Mouse (Mus musculus): ENCODE measurements around the gene Olfr988. TPM values are rescaled to one million over a fixed set of nuclear protein-coding genes. Genes with fewer than 3 reads are reported as not detected.

Gene Olfr988
- not detected for total RNA-seq (2023)

DNA sequence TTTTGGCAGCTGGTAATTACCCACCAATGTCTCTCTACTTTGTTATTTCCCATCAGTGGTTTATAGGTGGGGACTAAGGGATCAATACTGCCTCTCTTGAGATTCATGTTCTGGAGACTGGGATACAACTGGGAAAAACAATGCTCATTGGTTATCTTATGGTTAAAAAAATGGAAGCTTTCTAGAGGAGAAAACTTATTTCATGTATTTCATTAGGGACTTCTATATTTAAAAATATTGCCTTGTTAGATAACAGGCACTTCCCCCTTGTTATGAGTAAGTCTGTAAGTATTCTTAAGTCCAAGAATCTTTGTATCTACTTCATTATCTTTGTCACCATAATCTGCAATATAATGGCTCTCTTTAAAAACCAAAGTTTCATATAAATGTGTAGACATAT is at the start of gene Olfr988:
TSS of gene Olfr988 (minus strand) at position 101 of the 400 bp plus-strand sequence.

DNA sequence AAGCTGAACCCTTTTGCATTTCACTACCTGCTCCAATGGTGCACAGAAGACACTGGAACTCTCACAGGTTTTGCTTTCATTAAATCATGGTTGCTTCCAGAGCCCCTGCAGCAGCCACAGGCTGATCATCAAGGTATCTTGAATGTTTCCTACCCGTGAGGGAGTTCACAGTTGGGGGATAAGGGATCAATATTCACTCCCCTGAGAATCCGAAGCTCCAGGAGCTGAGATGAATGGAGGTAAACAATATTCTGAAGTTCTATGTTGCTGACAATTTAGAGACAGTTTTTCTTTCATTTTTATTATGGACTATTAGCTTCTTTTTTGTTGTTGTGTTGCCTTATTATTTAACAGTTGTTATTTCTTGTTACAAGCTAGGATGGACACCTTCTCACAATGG is 46.3 kb upstream of the Olfr988 start, which contains the start of gene Olfr992:
TSS of gene Olfr992 (minus strand) at position 101 of the 400 bp plus-strand sequence.

DNA sequence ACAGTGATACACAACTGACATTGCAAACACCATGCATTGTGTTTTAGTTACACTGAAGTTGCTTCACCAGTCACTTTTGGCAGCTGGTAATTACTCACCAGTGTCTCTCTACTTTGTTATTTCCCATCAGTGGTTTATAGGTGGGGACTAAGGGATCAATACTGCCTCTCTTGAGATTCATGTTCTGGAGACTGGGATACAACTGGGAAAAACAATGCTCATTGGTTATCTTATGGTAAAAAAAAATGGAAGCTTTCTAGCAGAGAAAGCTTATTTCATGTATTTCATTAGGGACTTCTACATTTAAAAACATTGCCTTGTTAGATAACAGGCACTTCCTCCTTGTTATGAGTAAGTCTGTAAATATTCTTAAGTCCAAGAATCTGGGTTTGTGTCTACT is 23.8 kb downstream of the Olfr988 start, which contains the start of gene Olfr987:
TSS of gene Olfr987 (minus strand) at position 101 of the 400 bp plus-strand sequence.

Other genes starting within 250 kb of the Olfr988 start
- 1 to 10 TPM; 5.0 to 5.9 TPM for gene Aplnr, start 227.0 kb downstream of the Olfr988 start, total RNA-seq (2023)
- not detected for gene Lrrc55, start 166.0 kb downstream of the Olfr988 start, total RNA-seq (2023)
- not detected for gene Olfr987, start 23.9 kb downstream of the Olfr988 start, total RNA-seq (2023)
- not detected for gene Olfr992, start 46.2 kb upstream of the Olfr988 start, total RNA-seq (2023)
- gene Olfr993, start 51.6 kb upstream of the Olfr988 start, total RNA-seq (2023), result not detected
- not detected for gene Olfr994, start 73.2 kb upstream of the Olfr988 start, total RNA-seq (2023)
- gene Olfr995, start 80.4 kb upstream of the Olfr988 start, total RNA-seq (2023), result not detected
- not detected for gene 4833423E24Rik, start 155.8 kb upstream of the Olfr988 start, total RNA-seq (2023)
- gene Olfr996, start 216.0 kb upstream of the Olfr988 start, total RNA-seq (2023), result not detected
- not detected for gene Olfr998, start 225.7 kb upstream of the Olfr988 start, total RNA-seq (2023)
- gene Olfr1000, start 248.7 kb upstream of the Olfr988 start, total RNA-seq (2023), result not detected